Mouse (Mus musculus): Measurements from ENCODE around the gene Clpsl2.

Gene Clpsl2

GRCm38 (mm10) chr17:28549111-28549510 is at the start of gene Clpsl2:
Gene Clpsl2, plus strand, starts transcription at chr17:28549411.
- DNase-seq (ENCODE audit: low read depth, low spot score) = no peak

GRCm38 (mm10) chr17:28500465-28500864 is 48.7 kb upstream of the Clpsl2 start:
- no peak for DNase-seq (ENCODE audit: low read depth, low spot score)

- peak; percentile 61 for DNase-seq (ENCODE audit: low read depth, low spot score)
Measured at GRCm38 (mm10) chr17:28502196-28502821, 46.9 kb upstream of the Clpsl2 start.

- DNase-seq (ENCODE audit: low read depth, low spot score) = no peak
Measured at GRCm38 (mm10) chr17:28504182-28504581, 45.0 kb upstream of the Clpsl2 start.

GRCm38 (mm10) chr17:28505591-28505990 is 43.6 kb upstream of the Clpsl2 start:
- DNase-seq (ENCODE audit: low read depth, low spot score) = no peak

GRCm38 (mm10) chr17:28506895-28507294 is 42.3 kb upstream of the Clpsl2 start:
- DNase-seq (ENCODE audit: low read depth, low spot score) = no peak

- DNase-seq (ENCODE audit: low read depth, low spot score) = no peak
Measured at GRCm38 (mm10) chr17:28507496-28507895, 41.7 kb upstream of the Clpsl2 start.

GRCm38 (mm10) chr17:28510445-28511342 is 38.5 kb upstream of the Clpsl2 start:
- DNase-seq (ENCODE audit: low read depth, low spot score) = no peak

- no peak for DNase-seq (ENCODE audit: low read depth, low spot score)
Measured at GRCm38 (mm10) chr17:28511616-28512541, 37.3 kb upstream of the Clpsl2 start.

GRCm38 (mm10) chr17:28512696-28513095 is 36.5 kb upstream of the Clpsl2 start:
- DNase-seq (ENCODE audit: low read depth, low spot score) = peak; percentile 93

GRCm38 (mm10) chr17:28513337-28513736 is 35.9 kb upstream of the Clpsl2 start:
- no peak for DNase-seq (ENCODE audit: low read depth, low spot score)

GRCm38 (mm10) chr17:28513844-28514243 is 35.4 kb upstream of the Clpsl2 start:
- no peak for DNase-seq (ENCODE audit: low read depth, low spot score)

GRCm38 (mm10) chr17:28514555-28514954 is 34.7 kb upstream of the Clpsl2 start:
- no peak for DNase-seq (ENCODE audit: low read depth, low spot score)

- DNase-seq (ENCODE audit: low read depth, low spot score) = no peak
Measured at GRCm38 (mm10) chr17:28515431-28516341, 33.5 kb upstream of the Clpsl2 start.

GRCm38 (mm10) chr17:28516881-28517280 is 32.3 kb upstream of the Clpsl2 start:
- no peak for DNase-seq (ENCODE audit: low read depth, low spot score)

GRCm38 (mm10) chr17:28517441-28517955 is 31.7 kb upstream of the Clpsl2 start, which contains the start of gene Fkbp5:
Gene Fkbp5, minus strand, starts transcription at chr17:28517527.
- peak; percentile 91 for DNase-seq (ENCODE audit: low read depth, low spot score)

- DNase-seq (ENCODE audit: low read depth, low spot score) = peak; percentile 96
Measured at GRCm38 (mm10) chr17:28517956-28518614, 31.1 kb upstream of the Clpsl2 start.

- DNase-seq (ENCODE audit: low read depth, low spot score) = no peak
Measured at GRCm38 (mm10) chr17:28518615-28519071, 30.6 kb upstream of the Clpsl2 start.

- DNase-seq (ENCODE audit: low read depth, low spot score) = no peak
Measured at GRCm38 (mm10) chr17:28519827-28520226, 29.4 kb upstream of the Clpsl2 start.

GRCm38 (mm10) chr17:28520561-28520960 is 28.6 kb upstream of the Clpsl2 start:
- no peak for DNase-seq (ENCODE audit: low read depth, low spot score)
